20 mouse cellular contexts compared by ENCODE assay signal in the genomic region with DNA sequence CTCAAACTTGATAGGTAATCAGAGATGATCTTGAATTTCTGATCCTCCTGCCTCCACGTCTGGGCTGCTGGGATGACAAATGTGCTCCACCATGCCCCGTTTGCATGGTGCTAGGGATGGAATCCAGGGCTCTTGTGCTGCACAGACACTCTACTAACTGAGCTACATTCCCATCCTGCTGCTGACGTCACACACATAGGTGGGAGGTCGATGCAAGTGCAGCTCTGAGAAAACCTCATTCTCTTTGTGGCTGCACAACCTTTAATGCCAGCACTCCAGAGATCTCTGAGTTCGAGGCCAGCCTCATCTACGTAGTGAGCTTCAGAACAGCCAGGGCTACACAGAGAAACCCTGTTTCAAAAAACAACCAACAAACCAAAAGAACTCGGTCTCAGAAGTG. TPM values are rescaled to one million over a fixed set of nuclear protein-coding genes. Genes with fewer than 3 reads are reported as not detected.
"Had no signal": no experiment of that assay in that cellular context is flagged by ENCODE, and none has a peak within 500 bp of the region (broad histone marks: within the 10 kb centered on the region; RNA-seq: fewer than 3 reads in every experiment).

No protein-coding gene starts in this region.

- H3K4me3 ChIP-seq: neural tube, embryonic 13.5 days; neural tube, embryonic 15.5 days; stomach, embryonic 15.5 days had no signal

- H3K4me2 ChIP-seq: neural tube, embryonic 13.5 days; neural tube, embryonic 15.5 days; stomach, embryonic 15.5 days had no signal

- H3K27ac ChIP-seq: neural tube, embryonic 13.5 days; neural tube, embryonic 15.5 days; stomach, embryonic 15.5 days; stomach, postnatal 0 days had no signal

- DNase-seq: retina, postnatal 1 day; right cerebral cortex, adult 18-20 months; right cerebral cortex, postnatal 14 days; right cerebral cortex, postnatal 25 days; right cerebral cortex, postnatal 4 days; spleen, adult 18-20 months; thymus, adult 18-20 months; thymus, adult 2 months; thymus, postnatal 14 days; thymus, postnatal 25 days; thymus, postnatal 36 days; thymus, postnatal 4 days had no signal

- H3K27me3 ChIP-seq: neural tube, embryonic 13.5 days; neural tube, embryonic 15.5 days; stomach, embryonic 15.5 days had no signal

- H3K4me1 ChIP-seq: neural tube, embryonic 13.5 days; neural tube, embryonic 15.5 days; stomach, embryonic 15.5 days had no signal

- H3K9me3 ChIP-seq: neural tube, embryonic 13.5 days; neural tube, embryonic 15.5 days; stomach, embryonic 15.5 days had no signal

- H3K9ac ChIP-seq: neural tube, embryonic 13.5 days; neural tube, embryonic 15.5 days; stomach, embryonic 15.5 days had no signal

RNA-seq across cellular contexts. Expression of a gene that starts 28.6 kb away (rescaled TPM):
- total RNA-seq: neutrophil, adult 5-6 weeks had no signal
- polyA plus RNA-seq: spleen, adult 2 months; testis, adult 2 months; thymus, adult 2 months; thymus, postnatal 0 days had no signal

RNA-seq across cellular contexts. Expression of a gene that starts 47.9 kb away (rescaled TPM):
- total RNA-seq: neutrophil, adult 5-6 weeks had no signal
